Mouse (Mus musculus): Measurements from ENCODE around the gene Fmnl1.

The Fmnl1 gene

DNA sequence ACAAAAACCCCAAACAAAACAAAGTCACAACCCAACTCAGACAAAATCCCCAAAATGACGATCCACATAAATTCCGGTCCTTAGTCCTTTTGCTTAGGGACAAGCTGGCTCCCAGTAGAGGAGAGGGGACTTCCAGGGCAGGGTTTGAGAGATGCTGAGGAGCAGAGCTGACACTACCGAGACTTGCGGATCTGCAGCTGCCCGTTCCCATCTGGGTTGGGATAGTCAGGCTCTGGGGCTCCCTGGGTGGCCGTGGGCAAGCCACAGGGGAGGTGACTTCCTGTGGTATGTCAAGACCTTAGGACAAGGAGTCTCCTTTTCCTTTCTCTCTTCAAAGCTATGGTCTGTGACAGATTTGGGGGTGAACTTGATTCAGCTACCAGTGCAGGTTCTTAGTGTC is 65.5 kb downstream of the Fmnl1 start:
- H3K36me3 ChIP-seq (ENCODE audit: control insufficient read depth, insufficient read depth, low read length, poor library complexity, severe bottlenecking), result peaks cover 27% of the 10 kb centered on the region
- H3K27me3 ChIP-seq (ENCODE audit: control insufficient read depth, insufficient read depth, low read length, poor library complexity, severe bottlenecking), result no peaks in the 10 kb centered on the region
- DNase-seq (ENCODE audit: low read depth, low spot score), result no peak

DNA sequence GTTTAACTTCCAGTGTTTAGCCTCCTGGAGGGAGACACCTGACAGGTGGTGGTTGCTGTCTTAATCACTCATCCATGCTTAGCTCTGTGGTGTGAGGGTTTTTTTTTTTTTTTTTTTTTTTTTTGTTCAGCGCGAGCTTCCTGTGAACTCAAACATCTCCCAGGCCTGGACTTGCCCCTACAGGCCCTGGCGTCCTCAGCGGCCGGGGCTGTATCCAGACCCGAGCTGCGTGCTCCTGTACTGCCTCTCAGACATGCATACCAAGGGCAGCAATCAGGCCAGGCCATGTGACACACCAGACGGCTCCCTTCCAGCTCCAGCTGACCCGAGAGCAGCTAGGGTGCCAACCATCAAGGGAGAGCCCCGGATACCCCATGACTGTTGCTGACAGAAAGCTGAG is 66.0 kb downstream of the Fmnl1 start:
- H3K36me3 ChIP-seq (ENCODE audit: control insufficient read depth, insufficient read depth, low read length, poor library complexity, severe bottlenecking), result peaks cover 23% of the 10 kb centered on the region
- no peaks in the 10 kb centered on the region for H3K27me3 ChIP-seq (ENCODE audit: control insufficient read depth, insufficient read depth, low read length, poor library complexity, severe bottlenecking)
- no peak for DNase-seq (ENCODE audit: low read depth, low spot score)

DNA sequence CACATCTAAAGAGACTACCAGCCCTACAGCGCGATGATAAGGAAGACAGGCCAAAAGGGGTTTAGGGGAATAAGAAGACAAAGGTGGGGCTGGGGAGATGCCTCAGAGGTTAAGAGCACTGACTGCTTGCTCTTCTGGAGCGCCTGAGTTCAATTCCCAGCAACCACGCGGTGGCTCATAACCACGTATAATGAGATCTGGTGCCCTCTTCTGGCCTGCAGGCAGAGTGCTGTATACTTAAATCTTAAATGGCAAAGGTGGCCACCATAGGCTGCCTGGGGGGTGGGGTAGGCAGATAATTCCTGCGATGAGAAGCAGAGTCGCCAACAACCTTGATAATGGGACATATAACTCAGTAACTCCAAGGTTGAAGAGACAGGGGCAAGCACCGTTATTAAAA is 66.8 kb downstream of the Fmnl1 start:
- peak; percentile 31 for DNase-seq (ENCODE audit: low read depth, low spot score)
- no peaks in the 10 kb centered on the region for H3K27me3 ChIP-seq (ENCODE audit: control insufficient read depth, insufficient read depth, low read length, poor library complexity, severe bottlenecking)
- H3K36me3 ChIP-seq (ENCODE audit: control insufficient read depth, insufficient read depth, low read length, poor library complexity, severe bottlenecking), result peaks cover 23% of the 10 kb centered on the region

DNA sequence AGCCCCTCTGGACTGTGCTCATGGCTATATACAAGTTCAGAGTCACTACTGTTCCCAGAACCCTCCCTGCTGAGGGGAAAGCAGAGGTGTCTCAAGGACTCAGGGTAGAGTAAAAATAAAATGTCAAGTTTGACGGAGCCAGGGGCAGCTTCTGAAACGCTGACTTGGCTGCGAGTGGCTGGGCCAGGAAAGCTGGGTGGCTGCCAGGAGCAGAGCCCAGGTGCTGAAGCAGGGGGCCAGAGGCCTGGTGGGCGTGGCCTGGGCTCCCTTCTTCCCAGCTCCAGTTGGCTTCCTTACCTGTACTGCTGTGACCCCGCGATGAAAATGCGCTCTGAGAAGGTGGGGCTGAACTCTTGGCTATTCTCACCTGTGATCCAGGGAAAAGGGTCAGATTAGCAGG is 69.8 kb downstream of the Fmnl1 start:
- Histone ChIP-seq H3K36me3 (ENCODE audit: control insufficient read depth, insufficient read depth, low read length, poor library complexity, severe bottlenecking) (peaks cover 17% of the 10 kb centered on the region), H3K27me3 (ENCODE audit: control insufficient read depth, insufficient read depth, low read length, poor library complexity, severe bottlenecking) (no peaks in the 10 kb centered on the region)
- DNase-seq (ENCODE audit: low read depth, low spot score), result no peak

DNA sequence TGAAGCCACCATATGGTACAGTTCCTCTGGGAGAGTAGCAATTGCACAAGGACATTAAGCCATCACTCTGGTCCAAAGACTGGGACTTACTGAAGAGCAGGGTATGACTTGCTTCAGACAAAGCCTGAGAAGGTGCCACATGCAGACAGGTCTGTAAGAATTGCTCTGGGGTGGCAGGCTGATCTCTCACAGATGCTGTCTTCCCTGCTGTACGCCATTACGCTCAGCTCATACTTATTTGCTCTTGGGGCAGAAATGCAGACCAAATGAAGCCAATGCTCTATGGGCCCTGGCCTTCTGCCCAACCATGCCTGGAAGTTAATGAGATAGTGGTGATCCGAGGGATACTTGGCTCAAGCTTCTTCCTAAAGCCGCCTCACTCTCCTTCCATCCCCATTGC is 73.9 kb downstream of the Fmnl1 start:
- H3K36me3 ChIP-seq (ENCODE audit: control insufficient read depth, insufficient read depth, low read length, poor library complexity, severe bottlenecking), result peaks cover 3% of the 10 kb centered on the region
- no peaks in the 10 kb centered on the region for H3K27me3 ChIP-seq (ENCODE audit: control insufficient read depth, insufficient read depth, low read length, poor library complexity, severe bottlenecking)
- no peak for DNase-seq (ENCODE audit: low read depth, low spot score)

DNA sequence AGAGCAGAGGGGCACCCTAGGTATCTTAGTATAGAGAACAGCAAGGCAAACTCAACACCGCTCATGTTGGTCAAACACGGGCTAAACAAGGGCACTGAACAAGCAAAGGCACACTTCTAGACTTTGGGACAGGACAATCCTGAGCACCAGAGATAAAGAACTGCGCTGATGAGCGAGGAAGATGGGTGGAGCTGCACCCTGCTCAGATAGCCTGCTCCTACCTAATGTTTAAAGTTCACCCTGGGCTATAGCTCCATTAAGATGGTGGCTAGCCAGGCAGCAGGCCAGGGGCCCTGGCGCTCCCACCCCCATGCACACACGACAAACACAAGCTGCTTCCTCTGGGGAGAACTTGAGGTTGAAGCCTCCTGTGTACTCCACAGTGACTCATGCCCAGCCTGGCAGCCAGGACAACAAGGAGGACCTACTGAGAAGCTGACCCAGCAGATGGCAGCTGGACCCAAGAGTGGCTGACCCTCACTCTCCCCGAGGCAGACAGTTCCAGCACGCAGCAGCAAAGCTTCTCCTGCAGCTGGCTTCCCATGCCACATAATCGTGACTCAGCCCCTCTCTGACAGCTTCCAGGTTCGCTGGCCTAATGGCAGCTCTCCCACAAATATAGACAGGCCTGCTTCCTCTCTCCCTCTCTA is 75.3 kb downstream of the Fmnl1 start:
- no peaks in the 10 kb centered on the region; the same call in 1 of the 2 replicates for H3K36me3 ChIP-seq (ENCODE audit: control insufficient read depth, insufficient read depth, low read length, poor library complexity, severe bottlenecking)
- no peaks in the 10 kb centered on the region for H3K27me3 ChIP-seq (ENCODE audit: control insufficient read depth, insufficient read depth, low read length, poor library complexity, severe bottlenecking)
- no peak for DNase-seq (ENCODE audit: low read depth, low spot score)

DNA sequence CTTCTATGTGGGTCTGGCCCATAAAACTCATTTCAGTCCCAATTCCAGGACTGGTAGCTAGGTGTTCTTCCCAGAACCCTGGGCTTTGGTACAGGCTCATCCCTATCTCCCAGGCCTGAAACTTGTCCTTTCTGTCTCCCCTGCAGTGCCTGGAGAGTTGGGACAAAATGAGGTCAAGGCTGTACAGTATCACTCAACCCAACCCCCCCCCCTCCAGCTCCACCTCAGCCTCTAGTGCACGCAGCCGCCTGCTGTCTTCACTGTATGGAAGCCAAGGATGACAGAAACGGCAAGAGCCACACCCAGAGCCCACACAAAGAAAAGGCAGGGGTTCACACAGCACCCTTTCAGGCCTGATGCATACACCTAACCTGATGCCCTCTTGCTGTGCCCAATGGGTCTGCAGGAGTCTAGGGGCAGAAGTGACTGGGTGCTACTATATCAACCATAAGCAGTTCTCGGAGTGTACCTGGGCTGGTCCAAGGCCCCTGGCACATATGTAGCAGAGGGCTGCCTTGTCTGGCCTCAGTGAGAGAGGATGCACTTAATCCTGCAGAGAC is 75.9 kb downstream of the Fmnl1 start:
- Histone ChIP-seq H3K36me3 (ENCODE audit: control insufficient read depth, insufficient read depth, low read length, poor library complexity, severe bottlenecking) (no peaks in the 10 kb centered on the region), H3K27me3 (ENCODE audit: control insufficient read depth, insufficient read depth, low read length, poor library complexity, severe bottlenecking) (no peaks in the 10 kb centered on the region)
- DNase-seq (ENCODE audit: low read depth, low spot score), result no peak

DNA sequence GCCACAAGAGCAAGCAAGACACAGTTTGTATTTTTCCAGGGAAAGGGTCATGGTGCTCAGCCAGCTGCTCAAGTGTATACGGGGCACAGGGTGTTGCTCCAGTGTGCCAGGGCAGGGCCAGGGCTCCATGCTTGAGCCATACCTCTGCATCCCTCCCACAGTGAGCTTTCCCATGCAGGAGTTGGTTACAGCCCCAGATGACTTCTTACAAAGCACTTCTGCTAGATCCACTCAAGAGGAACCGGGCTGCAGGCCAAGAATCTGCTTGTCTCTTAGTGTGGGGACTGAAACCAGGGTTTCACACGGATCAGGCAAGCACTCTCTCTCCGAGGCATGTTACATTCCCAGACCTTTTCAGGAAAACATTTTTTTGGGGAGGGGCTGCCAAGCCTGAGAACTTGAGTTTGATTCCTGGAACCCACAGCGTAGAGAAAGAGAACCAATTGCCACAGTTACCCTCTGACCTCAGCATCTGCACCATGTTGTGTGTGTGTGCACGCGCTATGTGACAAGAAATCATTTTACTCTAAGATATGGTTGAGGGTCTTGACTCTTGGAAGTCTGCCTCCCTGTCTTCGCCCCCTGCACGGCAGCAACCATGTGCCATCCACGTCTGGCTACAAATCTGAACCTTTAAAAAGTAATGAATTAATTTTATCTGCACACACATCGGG is 76.7 kb downstream of the Fmnl1 start:
- DNase-seq (ENCODE audit: low read depth, low spot score), result peak; percentile 30
- Histone ChIP-seq H3K36me3 (ENCODE audit: control insufficient read depth, insufficient read depth, low read length, poor library complexity, severe bottlenecking) (no peaks in the 10 kb centered on the region), H3K27me3 (ENCODE audit: control insufficient read depth, insufficient read depth, low read length, poor library complexity, severe bottlenecking) (no peaks in the 10 kb centered on the region)
